Mouse (Mus musculus) heart, postnatal 0 days (tissue): ENCODE data around the gene Mtmr3. TPM values are rescaled to one million over a fixed set of nuclear protein-coding genes. Genes with fewer than 3 reads are reported as not detected.

Experiments used
- ATAC-seq: fragments of 200-750 bp; cut with Nextera tagmentation; 2 replicates; pipeline ENCODE4 v1.8.0; 2017; ENCODE audit warnings: low read depth, moderate number of reproducible peaks, moderate library complexity; ENCODE audit not compliant: insufficient read depth
- DNase-seq: peaks from one replicate; pipeline ENCODE4 v3.0.0-alpha.2; 2016; ENCODE audit warnings: low spot score
- H3K27ac ChIP-seq: fragments of 300-500 bp; sonication (generic); 2 replicates; pipeline ENCODE4 v1.5.1; 2014; ENCODE audit warnings: low read depth, mild to moderate bottlenecking
- H3K27me3 ChIP-seq: fragments of 300-500 bp; sonication (generic); 2 replicates; pipeline ENCODE4 v1.6.1; 2014; ENCODE audit warnings: low read length, mixed read lengths; ENCODE audit not compliant: control insufficient read depth, insufficient read depth
- H3K36me3 ChIP-seq: fragments of 300-500 bp; sonication (generic); replicated peaks from 2 replicates; pipeline ENCODE4 v1.6.1; 2014; ENCODE audit warnings: low read length, mixed read lengths; ENCODE audit not compliant: control insufficient read depth, insufficient read depth
- H3K4me1 ChIP-seq: fragments of 300-500 bp; sonication (generic); 2 replicates; pipeline ENCODE4 v1.6.1; 2014; ENCODE audit warnings: antibody characterized with exemption; ENCODE audit not compliant: control insufficient read depth, insufficient read depth
- H3K4me2 ChIP-seq: fragments of 300-500 bp; sonication (generic); 2 replicates; pipeline ENCODE4 v1.6.1; 2014; ENCODE audit warnings: low read depth, mild to moderate bottlenecking, low read length, moderate library complexity
- H3K4me3 ChIP-seq: fragments of 300-500 bp; sonication (generic); 2 replicates; pipeline ENCODE4 v1.5.1; 2014; ENCODE audit warnings: low read depth, low read length
- H3K9ac ChIP-seq: fragments of 300-500 bp; sonication (generic); replicated peaks from 2 replicates; pipeline ENCODE4 v1.6.1; 2014; ENCODE audit warnings: low read depth, low read length, mixed read lengths
- H3K9me3 ChIP-seq: fragments of 300-500 bp; sonication (generic); replicated peaks from 2 replicates; pipeline ENCODE4 v1.6.1; 2016; ENCODE audit warnings: low read length; ENCODE audit not compliant: control insufficient read depth
- CTCF ChIP-seq: IDR thresholded peaks from 2 replicates; pipeline ENCODE4 v1.5.1; 2016; ENCODE audit warnings: antibody characterized with exemption, control low read depth, low read depth
- EP300 ChIP-seq: IDR thresholded peaks from 2 replicates; pipeline ENCODE4 v1.6.1; 2016; ENCODE audit warnings: antibody characterized with exemption, low read depth
- WGBS: fragments of 180-500 bp; shearing (Covaris S2); extraction: QIAGEN DNeasy Blood & Tissue Kit; methylation state at CpG from one replicate; pipeline ENCODE4 v1.1.7; 2014; 5-methylcytosine and 5-hydroxymethylcytosine counted together
- polyA plus RNA-seq: library from polyadenylated mRNA; unstranded; fragments of >200 nt; fragmentation: Nextera tagmentation; extraction: Ambion mirVana; gene quantifications from 2 replicates; pipeline ENCODE4 v1.2.1, GENCODE M21; 2015
- total RNA-seq: library from RNA; depleted of rRNA; stranded (reverse); fragments of >200 nt; gene quantifications from 2 replicates; pipeline ENCODE4 v1.2.3, GENCODE M21; 2014; ENCODE audit warnings: low replicate concordance

Mtmr3 gene
- total and polyA plus RNA-seq, 2 experiments from 2014 or later = 15.1 to 53.3 TPM

DNA sequence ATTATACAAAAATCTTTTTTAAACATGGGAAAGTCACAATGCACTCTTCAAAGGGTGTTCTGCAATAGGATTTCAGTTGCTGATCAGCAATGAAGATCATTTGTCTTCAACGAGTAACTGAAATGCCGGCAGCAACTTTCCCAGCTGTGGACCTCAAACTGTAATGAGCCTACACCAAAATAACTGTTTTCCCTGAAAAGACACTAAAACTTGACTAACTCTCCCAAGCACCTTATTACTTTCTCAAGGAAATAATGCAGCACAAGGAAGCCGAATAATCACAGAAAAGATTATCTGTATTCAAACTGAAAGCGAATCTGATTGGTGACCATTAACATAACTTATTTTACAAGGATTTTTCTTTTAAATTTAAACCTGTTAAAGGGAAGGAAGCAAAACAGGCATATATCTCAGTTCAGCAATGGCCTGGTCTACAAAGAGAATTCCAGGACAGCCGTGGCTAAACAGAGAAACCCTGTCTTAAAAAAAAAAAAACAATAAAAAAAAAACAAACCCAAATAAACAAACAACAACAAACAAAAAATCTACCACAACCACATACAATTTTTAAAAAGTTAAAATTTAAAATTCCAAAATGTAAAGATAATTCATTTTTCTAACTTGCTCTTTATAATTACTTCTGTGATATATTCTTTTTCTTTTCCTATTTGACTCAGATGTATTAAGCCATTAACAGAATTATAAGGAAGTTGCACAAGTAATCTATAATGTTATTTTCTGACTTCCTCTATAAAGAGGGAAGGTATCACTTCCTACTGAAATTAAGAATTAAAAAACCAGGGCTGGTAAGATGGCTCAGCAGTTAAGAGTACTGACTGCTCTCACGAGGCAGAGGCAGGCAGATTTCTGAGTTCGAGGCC, 50.7 kb downstream of the Mtmr3 start:
- H3K27ac ChIP-seq = no peak overlapping the region

GRCm38 (mm10) chr11:4543040-4543551, 51.6 kb downstream of the Mtmr3 start:
- Histone ChIP-seq H3K36me3 (0 out of 2 replicates have a peak, but pooled peaks cover 6% of the 10 kb centered on the region), H3K27me3 (no peaks in the 10 kb centered on the region), H3K27ac (no peak overlapping the region), H3K4me3 (no peak overlapping the region), H3K4me1 (no peaks in the 10 kb centered on the region; the same call in 1 of the 2 replicates), H3K9ac (no peak overlapping the region), H3K9me3 (no peaks in the 10 kb centered on the region), H3K4me2 (no peak overlapping the region)
- DNase-seq (no peak), ATAC-seq (no peak)
- TF ChIP-seq CTCF = no peak
- WGBS = 83% methylated on average over 2 of the region's 2 CpGs

More for the DNA sequence above, 50.7 kb downstream of the Mtmr3 start:
- 0 out of 2 replicates have a peak, but pooled peaks cover under 1% of the 10 kb centered on the region for H3K36me3 ChIP-seq
- no peaks in the 10 kb centered on the region for H3K9me3 ChIP-seq
- H3K9ac ChIP-seq = no peak overlapping the region
- no peak for ATAC-seq
- TF ChIP-seq CTCF (no peak), EP300 (no peak)
- H3K27me3 ChIP-seq = no peaks in the 10 kb centered on the region
- no peak overlapping the region for H3K4me3 ChIP-seq
- no peak for DNase-seq
- no peaks in the 10 kb centered on the region; the same call in 1 of the 2 replicates for H3K4me1 ChIP-seq
- 69% methylated on average over 7 of the region's 7 CpGs for WGBS
- no peak overlapping the region for H3K4me2 ChIP-seq

DNA sequence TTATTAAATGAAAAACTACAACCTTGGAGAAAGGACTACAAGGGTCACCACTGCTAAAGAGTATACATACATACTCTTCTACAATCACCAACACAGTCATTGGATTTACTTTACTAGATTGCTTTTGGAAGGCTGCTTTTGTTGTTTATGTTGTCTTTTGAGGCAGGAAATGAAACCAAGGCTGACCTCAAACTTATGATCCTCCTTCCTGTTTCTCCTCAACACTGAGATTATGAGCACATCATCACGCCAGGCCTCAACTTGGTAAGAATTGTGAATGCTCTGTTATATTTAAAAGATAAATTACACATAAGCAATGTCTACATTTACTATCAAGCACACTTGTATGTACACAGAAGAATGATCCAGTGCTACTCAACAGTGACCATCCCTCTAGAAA, 58.0 kb downstream of the Mtmr3 start:
- TF ChIP-seq CTCF (no peak), EP300 (no peak)
- 71% methylated on average over 1 of the region's 1 CpGs for WGBS
- no peak overlapping the region for H3K9ac ChIP-seq
- H3K27me3 ChIP-seq = no peaks in the 10 kb centered on the region
- no peak overlapping the region for H3K27ac ChIP-seq
- no peak overlapping the region for H3K4me2 ChIP-seq
- H3K9me3 ChIP-seq = no peaks in the 10 kb centered on the region
- ATAC-seq = no peak
- H3K36me3 ChIP-seq = 0 out of 2 replicates have a peak, but pooled peaks cover 6% of the 10 kb centered on the region
- no peak for DNase-seq
- no peaks in the 10 kb centered on the region for H3K4me1 ChIP-seq
- no peak overlapping the region for H3K4me3 ChIP-seq

DNA sequence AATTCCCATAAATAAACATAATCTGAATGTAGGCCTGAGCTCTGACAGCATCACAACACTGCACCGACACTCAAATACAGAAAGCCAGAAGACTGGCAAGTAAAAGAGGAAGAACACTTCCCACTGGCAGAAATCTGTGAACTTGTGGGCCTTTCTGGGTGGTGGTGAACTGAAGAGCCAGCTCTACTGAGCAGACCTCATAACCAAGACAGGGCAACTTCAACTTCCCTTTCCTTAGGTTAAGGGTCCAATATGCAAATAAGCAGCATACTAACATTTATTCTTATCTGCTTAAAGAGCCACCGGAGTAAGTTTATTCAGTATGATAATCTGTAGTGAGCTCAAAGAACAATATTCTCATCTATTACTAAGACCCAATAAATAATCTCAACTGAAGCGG, 67.5 kb downstream of the Mtmr3 start:
- Histone ChIP-seq H3K9me3 (no peaks in the 10 kb centered on the region), H3K9ac (no peak overlapping the region), H3K4me2 (no peak overlapping the region), H3K4me3 (no peak overlapping the region), H3K4me1 (no peaks in the 10 kb centered on the region), H3K36me3 (peaks cover 68% of the 10 kb centered on the region), H3K27ac (no peak overlapping the region), H3K27me3 (no peaks in the 10 kb centered on the region)
- ATAC-seq (no peak), DNase-seq (no peak)
- 90% methylated on average over 3 of the region's 3 CpGs for WGBS
- TF ChIP-seq EP300 (no peak), CTCF (no peak)

DNA sequence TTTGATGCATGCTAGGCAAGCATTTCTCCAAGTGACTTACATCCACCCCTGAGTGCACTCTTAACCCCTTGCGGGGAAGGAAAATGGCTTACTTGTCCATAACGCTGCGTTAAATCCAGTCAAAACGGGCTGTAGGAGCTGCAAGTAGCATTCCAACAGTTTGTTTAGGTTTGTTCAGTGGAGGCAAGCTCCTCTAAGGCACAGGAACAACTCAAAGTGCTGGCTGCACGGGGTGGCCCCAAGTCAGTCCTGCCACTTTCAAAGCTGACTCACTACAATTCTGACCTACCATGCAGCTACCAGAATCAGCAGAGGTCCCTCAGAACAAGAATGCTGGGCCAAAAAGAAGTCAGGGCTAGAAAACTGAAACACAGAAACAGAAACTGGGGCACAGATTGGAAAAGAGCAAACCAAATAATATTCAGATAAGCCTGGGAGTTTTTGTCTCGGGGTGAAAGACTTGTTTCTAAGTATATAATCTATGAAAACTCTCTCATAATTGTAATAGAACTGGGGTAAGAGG, 72.5 kb downstream of the Mtmr3 start:
- WGBS = 89% methylated on average over 6 of the region's 6 CpGs
- Histone ChIP-seq H3K36me3 (peaks cover 77% of the 10 kb centered on the region), H3K4me2 (no peak overlapping the region), H3K27me3 (no peaks in the 10 kb centered on the region), H3K9ac (no peak overlapping the region), H3K27ac (no peak overlapping the region), H3K4me1 (no peaks in the 10 kb centered on the region), H3K9me3 (no peaks in the 10 kb centered on the region), H3K4me3 (no peak overlapping the region)
- ATAC-seq (no peak), DNase-seq (no peak)
- TF ChIP-seq EP300 = no peak
- no peak for TF ChIP-seq CTCF
